Mouse (Mus musculus): ENCODE results near the gene Ctnnd1. TPM values are rescaled to one million over a fixed set of nuclear protein-coding genes. Genes with fewer than 3 reads are reported as not detected.
A peak's percentile ranks its signal among the peaks of the same experiment; 100 is the strongest.
"Not testable (repeated sequence)": the region's sequence is repeated elsewhere in the genome, so short reads cannot be mapped to it uniquely, and the experiment has no call there.

The Ctnnd1 gene
- polyA plus RNA-seq (2015; fragmentation: Nextera tagmentation; extraction: Ambion mirVana) = 30.4 and 38.0 TPM in 2 replicates

DNA sequence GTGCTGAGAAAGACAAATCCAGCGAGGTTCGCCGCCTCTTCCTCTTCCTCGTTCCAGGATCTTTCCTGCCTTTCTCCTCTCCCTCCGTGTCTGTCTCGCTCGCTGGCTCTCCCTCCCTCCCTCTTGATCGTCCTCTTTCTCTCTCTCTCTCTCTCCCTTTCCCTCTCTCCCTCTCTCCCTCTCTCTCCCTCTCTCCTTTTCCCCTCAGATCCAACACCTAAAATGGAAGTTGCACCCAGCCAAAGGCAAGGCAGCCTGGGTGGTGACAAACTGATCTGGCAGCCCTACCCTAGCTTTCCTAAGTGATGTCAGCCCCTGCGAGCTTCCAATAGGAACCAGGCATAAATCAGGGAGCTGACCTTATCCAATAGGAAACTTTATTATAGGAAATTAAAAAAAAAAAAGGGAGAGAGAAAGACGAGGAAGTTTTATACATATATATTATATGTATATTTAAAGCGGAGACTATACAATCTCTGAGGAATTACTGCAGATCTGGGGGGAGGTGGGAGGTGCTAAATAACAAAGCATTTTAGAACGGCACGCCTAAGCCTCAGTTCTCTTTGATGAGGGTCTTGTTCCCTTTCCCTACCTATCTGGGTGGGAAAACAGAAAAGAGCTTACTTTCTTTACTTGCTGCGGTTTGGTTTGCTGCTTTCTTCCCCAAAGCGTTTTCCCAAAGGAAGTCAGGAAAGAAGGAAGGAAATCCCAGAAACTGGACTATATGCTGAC, at the start of gene Ctnnd1:
Gene Ctnnd1, minus strand, starts transcription at position 302 of the 732 bp plus-strand sequence.
- peak within 1 kb of the TSS; percentile 73 for H3K9ac ChIP-seq (replicated peaks)
- no peaks in the 10 kb centered on the region for H3K27me3 ChIP-seq
- H3K4me1 ChIP-seq (replicated peaks) = peaks cover 36% of the 10 kb centered on the region
- H3K4me2 ChIP-seq (replicated peaks) = peak within 1 kb of the TSS; percentile 83
- peak; percentile 97 for ATAC-seq
- H3K4me3 ChIP-seq (replicated peaks) = peak within 1 kb of the TSS; percentile 57
- no peaks in the 10 kb centered on the region for H3K36me3 ChIP-seq
- under 1% methylated on average over 15 of the region's 15 CpGs for WGBS
- no peaks in the 10 kb centered on the region for H3K9me3 ChIP-seq
- peak within 1 kb of the TSS; percentile 86 for H3K27ac ChIP-seq

DNA sequence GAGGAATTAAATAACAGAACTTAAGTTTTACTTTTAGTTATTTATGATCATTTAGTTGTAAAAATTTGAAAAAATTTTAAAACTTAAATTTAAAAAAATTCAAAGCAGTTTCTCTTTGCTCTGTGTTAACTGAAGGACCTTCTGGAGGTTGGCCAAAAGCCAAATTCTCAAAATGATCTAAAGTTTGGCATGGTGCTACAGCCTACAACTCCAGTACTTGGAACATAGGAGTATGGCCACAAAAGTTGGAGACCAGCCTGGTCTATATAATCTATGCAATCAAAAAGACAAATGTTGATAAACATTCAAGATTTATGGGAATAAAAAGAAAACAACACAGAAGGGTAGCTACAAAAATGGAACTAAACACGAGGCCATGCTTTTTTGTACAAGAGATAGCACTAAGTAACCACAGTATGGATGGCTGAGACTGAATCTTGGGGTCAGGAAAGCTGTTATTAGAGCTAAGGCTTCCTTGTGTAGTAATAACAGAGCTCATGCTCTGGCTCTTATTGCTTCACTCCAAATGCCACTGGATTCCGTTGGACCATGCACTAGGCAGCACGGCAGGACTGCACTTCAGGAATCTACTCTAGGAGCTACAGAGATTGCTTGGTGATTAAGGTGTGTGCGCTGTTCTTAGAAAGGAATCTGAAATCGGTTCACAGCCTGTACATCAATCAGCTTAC, 44.6 kb upstream of the Ctnnd1 start:
- Histone ChIP-seq H3K9ac (replicated peaks) (no peak overlapping the region), H3K27ac (no peak overlapping the region), H3K4me1 (replicated peaks) (no peaks in the 10 kb centered on the region), H3K4me3 (replicated peaks) (no peak overlapping the region), H3K36me3 (peaks cover 62% of the 10 kb centered on the region), H3K27me3 (no peaks in the 10 kb centered on the region), H3K9me3 (no peaks in the 10 kb centered on the region), H3K4me2 (replicated peaks) (no peak overlapping the region)
- no peak for ATAC-seq
- WGBS = 94% methylated on average over 5 of the region's 5 CpGs

DNA sequence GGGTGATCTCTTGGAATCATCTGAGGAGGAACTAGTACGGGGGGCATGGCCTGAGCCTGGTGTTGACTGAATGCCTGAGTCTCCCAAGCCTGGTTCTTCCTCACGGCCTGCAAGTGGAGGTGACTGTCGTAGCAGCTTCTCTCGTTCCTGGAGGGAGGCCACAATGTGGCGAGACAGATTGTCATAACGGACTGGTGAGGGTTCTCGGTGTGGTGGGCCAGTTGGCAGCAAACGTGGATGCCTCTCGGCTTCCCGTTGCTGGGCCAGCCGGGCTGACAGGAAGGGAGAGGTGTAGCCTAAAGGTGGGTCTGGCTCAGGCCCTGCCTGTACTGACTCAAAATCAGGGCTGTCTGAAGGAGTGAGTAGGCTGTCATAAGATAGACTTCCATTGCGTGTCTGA, 39.5 kb upstream of the Ctnnd1 start:
- no peak overlapping the region for H3K4me2 ChIP-seq (replicated peaks)
- no peak overlapping the region for H3K9ac ChIP-seq (replicated peaks)
- 91% methylated on average over 12 of the region's 12 CpGs for WGBS
- peaks cover 87% of the 10 kb centered on the region for H3K36me3 ChIP-seq
- H3K4me1 ChIP-seq (replicated peaks) = no peaks in the 10 kb centered on the region
- H3K4me3 ChIP-seq (replicated peaks) = no peak overlapping the region
- H3K27me3 ChIP-seq = no peaks in the 10 kb centered on the region
- H3K9me3 ChIP-seq = no peaks in the 10 kb centered on the region
- H3K27ac ChIP-seq = no peak overlapping the region
- ATAC-seq = no peak

DNA sequence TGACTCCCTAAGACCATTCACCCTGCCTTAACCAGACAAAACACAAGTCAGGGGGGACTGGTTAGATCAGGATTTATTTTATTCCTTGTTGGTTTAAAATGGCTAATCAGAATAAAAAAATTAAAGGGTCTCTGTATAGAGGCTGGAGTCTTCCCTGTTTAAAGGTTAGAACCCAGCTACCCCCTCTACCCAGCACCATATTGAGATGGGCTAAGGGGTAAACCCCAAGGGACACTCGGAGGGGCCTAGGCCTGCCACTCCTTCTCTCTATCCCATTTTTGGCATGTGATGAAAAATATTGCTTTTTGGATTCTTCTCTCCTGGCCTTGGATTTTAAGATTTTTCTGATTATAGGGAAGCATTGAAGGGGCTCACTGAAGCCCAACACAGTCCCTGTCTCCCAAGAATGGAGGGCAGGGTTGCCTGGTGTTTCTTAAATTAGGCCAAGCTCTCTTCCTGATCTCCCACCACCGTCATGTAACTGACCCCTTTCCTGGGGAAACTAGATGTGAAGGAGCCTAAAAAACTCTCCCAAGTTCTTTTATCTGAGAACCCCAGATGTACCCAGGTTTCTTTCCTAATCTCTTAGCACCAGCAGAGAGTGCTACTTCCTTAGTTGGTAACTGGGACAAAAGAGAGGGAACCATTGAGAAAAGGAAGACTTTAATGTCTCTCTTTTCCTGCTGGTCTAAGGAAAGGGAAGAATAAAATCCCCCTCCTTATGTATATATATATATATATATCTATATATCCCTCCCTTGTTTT, 37.7 kb upstream of the Ctnnd1 start:
- WGBS = 87% methylated on average over 2 of the region's 2 CpGs
- 0 out of 2 replicates have a peak, but pooled peaks have one; percentile 51 for ATAC-seq
- no peaks in the 10 kb centered on the region for H3K4me1 ChIP-seq (replicated peaks)
- no peaks in the 10 kb centered on the region for H3K9me3 ChIP-seq
- H3K4me2 ChIP-seq (replicated peaks) = no peak overlapping the region
- H3K36me3 ChIP-seq = peaks cover 85% of the 10 kb centered on the region
- no peak overlapping the region for H3K4me3 ChIP-seq (replicated peaks)
- no peak overlapping the region for H3K27ac ChIP-seq
- H3K9ac ChIP-seq (replicated peaks) = no peak overlapping the region
- no peaks in the 10 kb centered on the region for H3K27me3 ChIP-seq

DNA sequence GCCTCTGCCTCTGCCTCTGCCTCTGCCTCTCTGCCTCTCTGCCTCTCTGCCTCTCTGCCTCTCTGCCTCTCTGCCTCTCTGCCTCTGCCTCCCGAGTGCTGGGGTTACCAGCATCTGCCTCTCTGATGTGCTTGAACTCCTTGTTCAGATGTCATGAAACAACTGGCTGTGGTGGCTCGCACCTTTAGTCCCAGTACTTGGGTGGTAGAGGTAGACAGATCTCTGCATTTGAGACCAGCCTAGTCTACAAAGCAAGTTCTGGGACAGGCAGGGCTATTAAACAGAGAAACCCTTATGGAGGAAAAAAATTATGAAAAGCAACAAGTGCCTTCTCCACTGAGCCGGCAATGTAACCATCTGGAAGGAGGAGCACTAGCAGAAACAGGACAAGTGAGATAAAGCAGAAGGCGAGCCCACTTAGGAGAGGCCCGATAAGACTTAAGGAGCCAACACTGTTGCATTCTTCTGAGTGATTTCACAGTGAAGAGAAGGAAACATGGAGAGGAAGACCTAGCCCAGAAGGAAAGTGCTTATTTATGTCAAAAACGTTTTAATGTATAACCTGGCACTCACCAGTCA, 32.1 kb upstream of the Ctnnd1 start:
- Histone ChIP-seq H3K9ac (replicated peaks) (no peak overlapping the region), H3K4me2 (replicated peaks) (no peak overlapping the region), H3K36me3 (peaks cover 43% of the 10 kb centered on the region), H3K4me1 (replicated peaks) (peaks cover 10% of the 10 kb centered on the region), H3K4me3 (replicated peaks) (no peak overlapping the region), H3K9me3 (no peaks in the 10 kb centered on the region), H3K27ac (no peak overlapping the region), H3K27me3 (no peaks in the 10 kb centered on the region)
- ATAC-seq = no peak
- 90% methylated on average over 6 of the region's 6 CpGs for WGBS

DNA sequence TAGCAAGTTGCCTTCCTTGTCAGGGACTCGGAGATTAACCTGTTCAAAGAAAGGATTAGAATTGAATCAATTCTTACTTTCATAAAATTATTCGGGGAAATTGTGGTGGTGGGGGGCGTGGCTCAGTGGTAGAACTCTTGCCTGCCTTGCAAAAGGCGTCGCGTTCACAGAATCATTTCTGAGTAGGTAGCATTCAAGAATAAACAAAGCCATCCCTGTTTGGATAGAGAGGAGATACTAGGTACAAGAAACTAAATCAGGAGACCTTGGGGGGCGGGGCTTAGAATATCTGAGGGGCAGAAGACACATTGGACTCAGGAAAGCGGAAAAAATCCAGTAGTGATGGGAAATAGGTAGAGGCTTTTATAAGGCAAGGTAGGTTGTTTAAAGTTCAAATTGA, 28.5 kb upstream of the Ctnnd1 start, which contains the start of gene Tmx2:
Gene Tmx2, minus strand, starts transcription at position 125 of the 400 bp plus-strand sequence.
- peak within 1 kb of the TSS; percentile 96 for H3K4me3 ChIP-seq (replicated peaks)
- H3K9me3 ChIP-seq = no peaks in the 10 kb centered on the region
- peak within 1 kb of the TSS; percentile 76 for H3K9ac ChIP-seq (replicated peaks)
- H3K4me1 ChIP-seq (replicated peaks) = peaks cover 29% of the 10 kb centered on the region
- no peaks in the 10 kb centered on the region for H3K27me3 ChIP-seq
- H3K36me3 ChIP-seq = peaks cover 33% of the 10 kb centered on the region
- ATAC-seq = no peak
- WGBS = 18% methylated on average over 8 of the region's 8 CpGs
- H3K4me2 ChIP-seq (replicated peaks) = peak within 1 kb of the TSS; percentile 72
- peak within 1 kb of the TSS; percentile 31 for H3K27ac ChIP-seq

DNA sequence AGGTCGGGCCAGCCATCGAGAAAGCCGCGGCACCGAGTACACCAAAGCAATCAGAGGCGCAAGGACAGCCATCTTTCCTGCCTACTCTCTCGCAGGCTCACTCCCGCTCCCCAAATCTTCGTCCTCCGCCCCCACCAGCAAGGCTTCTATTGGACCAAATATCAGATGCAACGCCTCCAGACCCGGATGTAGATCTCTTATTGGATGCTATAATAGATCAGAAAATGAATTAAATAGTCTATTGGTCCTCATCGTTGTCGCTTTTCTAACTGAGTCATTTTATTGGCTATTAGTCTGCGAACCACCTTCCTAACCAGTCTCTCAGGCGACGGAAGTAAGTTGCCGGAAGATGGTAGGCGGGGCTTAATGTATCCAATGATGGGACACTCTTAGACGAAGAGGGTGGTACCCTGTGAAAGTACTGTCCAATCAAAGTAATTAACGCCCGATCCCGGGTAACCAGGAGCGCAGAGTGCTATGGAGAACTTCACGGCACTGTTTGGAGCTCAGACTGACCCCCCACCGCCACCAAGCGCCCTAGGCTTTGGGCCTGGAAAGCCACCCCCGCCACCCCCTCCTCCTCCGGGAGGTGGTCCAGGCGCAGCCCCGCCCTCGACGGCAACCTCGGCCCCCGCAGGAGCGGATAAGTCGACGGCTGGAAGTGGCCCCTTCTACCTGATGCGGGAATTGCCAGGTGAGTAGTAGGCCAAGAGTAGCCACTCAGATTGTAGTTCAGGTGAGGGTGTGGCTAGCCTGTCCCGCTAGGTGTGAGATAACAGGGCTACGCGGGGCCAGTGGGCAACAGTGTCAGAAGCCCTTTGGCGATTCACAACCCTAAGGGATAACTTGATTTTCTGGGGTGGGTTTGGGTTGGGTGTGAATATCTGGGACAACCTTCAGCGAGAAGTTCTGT, 27.7 kb upstream of the Ctnnd1 start, which contains the start of the genes Gm28635 and Med19:
Gene Gm28635, minus strand, starts transcription at position 74 of the 913 bp plus-strand sequence.
Gene Med19, plus strand, starts transcription at position 435 of the 913 bp plus-strand sequence.
- Histone ChIP-seq H3K4me1 (replicated peaks) (peaks cover 29% of the 10 kb centered on the region), H3K36me3 (peaks cover 40% of the 10 kb centered on the region), H3K4me2 (replicated peaks) (peak within 1 kb of the TSS; percentile 72), H3K27ac (peak within 1 kb of the TSS; percentile 75), H3K9ac (replicated peaks) (peak within 1 kb of the TSS; percentile 79), H3K27me3 (no peaks in the 10 kb centered on the region), H3K4me3 (replicated peaks) (peak within 1 kb of the TSS; percentile 96), H3K9me3 (no peaks in the 10 kb centered on the region)
- peak; percentile 100 for ATAC-seq
- under 1% methylated on average over 44 of the region's 44 CpGs for WGBS

DNA sequence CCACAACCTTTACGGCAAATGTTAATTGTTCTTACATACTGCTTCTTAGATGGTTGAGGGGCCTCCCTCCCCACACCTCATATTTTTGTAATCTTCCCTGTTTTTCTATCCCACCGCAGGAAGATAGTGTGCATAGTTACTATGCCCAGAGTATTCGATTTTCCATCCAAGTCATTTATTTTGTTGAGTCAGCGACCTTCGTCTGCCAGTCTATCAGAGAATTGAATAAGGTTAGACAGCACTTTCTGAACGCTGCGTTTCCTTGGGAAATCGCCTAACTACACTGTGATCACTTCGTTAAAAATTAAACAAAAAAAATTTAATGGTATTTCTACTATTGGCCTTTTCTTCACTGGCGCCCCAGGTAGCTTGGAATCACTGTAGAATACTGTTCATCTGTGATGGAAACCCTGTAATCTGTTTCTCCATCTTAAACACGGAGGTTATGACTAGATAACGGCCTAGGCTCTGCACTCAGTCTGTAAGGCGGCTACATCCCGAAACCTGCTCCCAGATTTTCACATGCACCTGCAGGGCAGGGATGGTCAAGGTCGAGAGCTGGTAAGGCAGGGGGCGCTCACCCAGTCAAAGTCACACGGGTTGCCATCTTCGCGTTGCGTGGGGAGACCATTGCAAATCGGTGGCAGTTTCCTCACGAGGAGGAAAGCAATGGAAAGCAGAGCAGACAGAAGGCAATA, 26.9 kb upstream of the Ctnnd1 start:
- H3K9ac ChIP-seq (replicated peaks) = peak overlapping the region; percentile 79
- 10% methylated on average over 22 of the region's 22 CpGs for WGBS
- H3K27ac ChIP-seq = peak overlapping the region; percentile 75
- peaks cover 44% of the 10 kb centered on the region for H3K36me3 ChIP-seq
- ATAC-seq = peak; percentile 65
- H3K4me1 ChIP-seq (replicated peaks) = peaks cover 29% of the 10 kb centered on the region
- H3K4me2 ChIP-seq (replicated peaks) = peak overlapping the region; percentile 66
- no peaks in the 10 kb centered on the region for H3K9me3 ChIP-seq
- H3K4me3 ChIP-seq (replicated peaks) = peak overlapping the region; percentile 96
- no peaks in the 10 kb centered on the region for H3K27me3 ChIP-seq

DNA sequence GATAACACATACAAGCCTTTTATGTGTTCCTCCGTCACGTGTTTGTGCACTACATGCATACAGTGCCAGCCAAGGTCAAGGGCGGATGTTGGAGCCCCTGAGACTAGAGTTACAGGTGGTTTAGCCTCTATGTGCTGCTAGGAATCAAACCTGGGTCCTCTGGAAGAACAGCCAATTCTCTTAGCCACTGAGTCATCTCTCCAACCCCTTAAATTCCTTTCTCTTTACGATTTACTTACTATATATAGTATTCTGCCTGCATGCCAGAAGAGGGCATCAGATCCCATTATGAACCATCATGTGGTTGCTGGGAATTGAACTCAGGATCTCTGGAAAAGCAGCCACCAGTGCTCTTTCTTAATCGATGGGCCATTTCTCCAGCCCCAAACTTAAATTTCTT, 21.0 kb upstream of the Ctnnd1 start:
- 72% methylated on average over 4 of the region's 5 CpGs for WGBS
- peak overlapping the region; percentile 91; the same call in 1 of the 2 replicates for H3K4me3 ChIP-seq (replicated peaks)

DNA sequence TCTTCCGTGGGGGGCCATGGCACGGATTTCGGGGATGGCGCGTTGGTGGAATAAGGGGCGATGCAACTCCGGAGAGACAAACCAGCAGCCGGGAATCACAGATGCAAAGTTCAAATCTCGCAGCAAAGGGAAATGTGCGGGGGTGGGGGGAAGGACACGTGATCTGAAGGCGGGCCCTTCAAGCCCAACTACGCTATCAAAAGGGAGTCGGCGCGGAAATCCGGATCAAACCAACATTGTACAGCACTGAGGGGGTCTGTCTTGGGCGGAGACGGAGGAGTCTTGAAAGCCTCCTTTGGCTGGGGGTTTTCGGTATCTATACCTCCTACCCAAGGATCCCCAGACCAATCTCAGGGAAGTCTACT, 20.0 kb upstream of the Ctnnd1 start, which contains the start of gene Selenoh:
Gene Selenoh, minus strand, starts transcription at position 202 of the 365 bp plus-strand sequence.
- H3K27me3 ChIP-seq = no peaks in the 10 kb centered on the region
- under 1% methylated on average over 20 of the region's 20 CpGs for WGBS
- ATAC-seq = peak; percentile 98
- H3K9ac ChIP-seq (replicated peaks) = peak within 1 kb of the TSS; percentile 93
- H3K4me1 ChIP-seq (replicated peaks) = peaks cover 14% of the 10 kb centered on the region
- peaks cover 42% of the 10 kb centered on the region for H3K36me3 ChIP-seq
- no peaks in the 10 kb centered on the region for H3K9me3 ChIP-seq
- H3K4me3 ChIP-seq (replicated peaks) = peak within 1 kb of the TSS; percentile 91
- peak within 1 kb of the TSS; percentile 93 for H3K27ac ChIP-seq
- H3K4me2 ChIP-seq (replicated peaks) = peak within 1 kb of the TSS; percentile 77

More for the DNA sequence above, 21.0 kb upstream of the Ctnnd1 start:
- H3K9me3 ChIP-seq; ATAC-seq; H3K27me3 ChIP-seq; H3K9ac ChIP-seq (replicated peaks); H3K27ac ChIP-seq: not testable (repeated sequence)
- peaks cover 50% of the 10 kb centered on the region for H3K36me3 ChIP-seq
- peak overlapping the region; percentile 77 for H3K4me2 ChIP-seq (replicated peaks)
- H3K4me1 ChIP-seq (replicated peaks) = peaks cover 24% of the 10 kb centered on the region
